Mouse (Mus musculus) gastrocnemius, postnatal 10 days (tissue): ENCODE measurements around the gene Nfkb1. TPM values are rescaled to one million over a fixed set of nuclear protein-coding genes. Genes with fewer than 3 reads are reported as not detected.

Experiments
- DNase-seq: peaks from one replicate; pipeline ENCODE4 v3.0.0; 2021; ENCODE audit warnings: mixed read lengths
- total RNA-seq, 2 experiments: library from RNA; stranded (reverse); gene quantifications; 2 replicates each; pipeline ENCODE4 v1.2.3; 2021

The Nfkb1 gene
- total RNA-seq, 2 experiments from 2014 or later, result 23.5 to 28.7 TPM

DNA sequence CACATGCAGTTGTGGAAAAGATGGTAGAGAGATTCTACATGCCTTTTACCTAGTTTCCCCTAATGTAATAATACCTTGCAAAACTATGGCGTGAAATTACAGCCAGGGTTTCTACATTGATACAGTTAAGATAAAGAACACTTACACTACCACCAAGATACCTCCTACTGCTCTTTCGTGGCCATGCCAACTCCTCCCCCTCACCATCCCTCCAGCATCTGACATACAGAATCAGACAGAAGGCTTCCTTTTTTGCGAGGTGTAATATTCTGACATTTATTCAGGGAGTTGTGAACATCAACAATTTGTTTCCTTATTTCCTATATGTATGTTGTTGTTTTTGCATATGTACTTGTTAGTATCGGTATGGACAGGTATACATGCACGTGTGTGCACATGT lies 11.3 kb upstream of the Nfkb1 start:
- no peak for DNase-seq

DNA sequence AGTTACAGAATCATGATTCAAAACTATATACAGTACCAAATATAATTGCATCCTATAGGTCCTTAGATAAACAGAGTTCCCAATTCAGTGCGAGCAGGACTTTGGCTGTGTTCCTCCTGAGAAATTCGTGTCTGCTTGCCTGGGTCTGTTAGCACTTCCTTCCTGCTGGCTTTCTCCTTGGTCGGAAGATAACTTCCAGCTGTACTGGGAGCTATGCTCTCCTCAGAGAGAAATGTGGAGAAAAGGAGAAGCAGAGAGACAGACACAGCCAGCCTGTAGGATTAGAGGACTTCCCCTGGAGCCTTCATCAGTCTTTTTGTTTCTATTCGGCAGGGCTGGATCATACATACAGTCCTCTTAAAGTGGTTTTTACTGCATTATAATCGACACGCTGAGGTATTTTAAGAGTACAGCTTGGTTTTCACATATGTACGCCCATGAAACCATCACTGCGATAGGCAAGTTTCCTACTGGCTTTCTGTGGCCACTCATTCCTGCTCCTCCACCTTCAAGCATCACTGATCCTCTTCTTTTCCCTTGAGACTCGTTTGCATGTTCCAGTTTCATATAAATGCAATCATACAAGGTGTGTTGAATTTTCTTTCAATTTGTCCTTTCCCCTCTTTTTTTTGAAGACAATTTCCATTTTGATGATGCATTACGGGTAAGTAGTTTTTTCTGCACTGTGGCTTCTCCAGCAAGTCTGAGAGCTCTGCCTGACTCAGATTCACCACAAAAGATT lies 8.3 kb upstream of the Nfkb1 start:
- no peak for DNase-seq

DNA sequence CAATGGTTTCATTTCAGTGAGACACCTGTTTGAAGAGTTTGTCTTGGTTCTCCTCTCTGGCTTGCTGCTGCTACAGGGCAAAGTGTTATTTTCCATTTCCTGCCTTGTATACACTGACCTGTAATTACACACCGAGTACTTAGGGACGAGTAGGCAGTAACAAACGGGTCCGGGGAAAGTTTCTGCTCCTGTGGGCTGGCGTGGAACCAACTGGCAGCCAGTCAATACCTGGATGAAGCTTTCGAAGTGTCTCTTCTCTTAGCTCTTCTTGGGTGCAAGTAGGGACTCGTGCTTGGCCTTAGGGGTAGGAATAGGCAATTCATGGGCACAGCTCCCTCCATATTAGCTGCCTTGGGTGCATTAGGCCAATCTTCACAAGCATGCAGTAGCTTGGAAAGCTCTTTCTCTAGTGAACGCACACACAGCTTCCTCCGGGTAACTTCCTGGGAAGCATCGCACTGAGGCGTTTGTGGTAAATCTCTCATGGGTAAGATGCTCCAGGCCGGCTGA lies 7.2 kb upstream of the Nfkb1 start:
- no peak for DNase-seq

DNA sequence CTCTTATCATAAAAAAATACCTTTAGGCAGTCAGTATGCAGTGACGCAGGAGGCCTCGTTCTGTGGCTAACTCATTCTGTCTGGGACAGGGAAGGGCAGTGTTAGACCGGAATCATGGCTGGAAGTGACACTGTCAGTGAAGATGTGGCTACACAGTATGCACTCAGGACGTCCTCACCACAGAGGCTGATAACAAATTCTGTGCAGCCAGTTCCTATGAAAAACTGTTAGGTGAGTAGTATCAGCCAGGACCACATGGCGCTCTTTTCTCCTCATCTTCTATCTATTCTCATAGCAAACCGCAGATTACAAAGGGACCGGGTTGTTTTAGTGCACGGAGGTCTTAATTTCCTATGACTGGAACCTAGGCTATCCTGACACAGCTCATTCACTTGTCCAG lies 4.9 kb upstream of the Nfkb1 start:
- no peak for DNase-seq

DNA sequence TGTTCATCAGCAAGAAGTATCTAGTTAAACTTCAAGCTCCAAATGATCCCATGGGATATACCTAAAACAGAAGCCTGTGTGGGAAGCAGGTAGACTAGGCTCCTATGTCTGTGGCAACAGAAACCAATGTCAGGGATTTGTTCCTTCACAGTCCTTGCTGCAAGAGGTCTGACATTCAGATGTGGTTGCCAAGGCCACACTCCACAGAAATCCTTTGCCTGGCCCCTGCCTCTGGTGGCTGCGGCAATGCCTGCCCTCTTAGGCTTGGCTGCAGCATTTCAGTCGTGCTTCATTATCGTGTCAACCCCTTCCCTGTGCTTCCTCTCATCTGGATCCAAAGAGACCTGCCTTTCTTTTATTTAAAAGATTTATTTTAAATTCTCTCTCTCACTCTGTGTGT lies 1.7 kb upstream of the Nfkb1 start:
- no peak for DNase-seq

DNA sequence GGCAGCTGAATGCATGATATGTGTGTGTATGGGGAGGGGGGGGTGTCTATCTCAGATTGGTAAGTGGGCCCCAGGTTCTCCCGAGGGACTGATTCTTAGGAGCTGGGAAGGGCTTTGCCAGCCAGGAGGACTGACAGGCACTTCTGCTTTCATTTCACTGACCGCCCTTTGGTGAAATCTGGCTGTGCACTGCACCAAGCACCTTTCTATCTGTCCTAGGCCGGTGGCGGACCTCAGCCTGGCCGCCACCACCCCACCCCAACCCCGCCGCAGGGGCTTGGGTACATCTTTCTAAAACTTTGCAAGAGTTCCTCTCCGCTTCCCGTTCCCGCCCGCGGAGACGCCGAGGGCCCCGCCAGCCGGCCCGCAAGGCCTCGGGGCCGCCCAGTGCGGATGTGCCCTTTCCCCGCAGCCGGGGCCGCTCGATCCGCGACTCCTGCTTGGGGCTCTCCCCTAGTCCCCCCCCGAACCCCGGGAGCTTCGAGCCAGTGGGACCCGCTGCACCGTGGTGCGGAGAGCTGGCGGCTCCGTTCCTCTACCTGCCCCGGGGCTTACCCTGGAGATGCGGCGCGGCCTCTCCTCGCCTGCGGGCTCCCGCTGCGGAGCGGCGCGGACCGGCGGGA lies 668 bp downstream of the Nfkb1 start:
- peak; percentile 59 for DNase-seq

DNA sequence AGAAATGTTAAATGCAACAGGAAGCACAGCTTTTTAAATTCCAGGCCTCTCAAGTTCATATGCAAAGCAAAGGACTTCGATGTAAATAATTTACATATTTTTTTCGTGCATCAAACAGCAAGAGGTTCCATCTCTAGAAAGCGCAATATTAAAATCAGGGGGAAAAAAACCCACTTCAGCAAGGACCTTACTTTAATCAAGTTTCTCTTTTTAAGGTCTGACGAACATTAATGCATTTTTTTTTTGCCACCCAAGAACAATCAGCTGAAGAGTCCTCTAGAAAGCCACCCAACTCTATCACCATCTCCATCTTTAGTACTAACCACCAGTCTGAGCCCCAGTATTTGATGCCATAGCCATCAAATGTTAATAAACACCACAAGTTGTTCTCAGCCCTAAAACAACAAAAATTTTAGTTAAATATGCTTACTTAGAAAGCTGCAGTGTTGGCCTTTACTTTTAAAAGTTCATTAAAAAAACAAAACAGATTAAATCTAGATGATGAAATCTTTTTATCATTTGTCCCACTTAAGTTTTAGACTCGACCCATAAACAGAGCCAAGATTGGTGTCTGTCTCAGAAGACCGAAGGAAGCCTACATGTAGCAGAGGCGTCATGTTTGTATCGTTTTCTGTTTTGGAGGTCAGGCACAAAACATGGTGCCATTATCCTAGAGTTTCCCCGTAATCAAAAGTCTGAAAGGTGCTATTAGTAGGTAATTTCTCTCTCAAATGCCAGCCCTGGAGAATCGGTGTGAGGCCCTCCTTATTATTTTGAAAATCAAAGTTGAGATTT lies 1.4 kb downstream of the Nfkb1 start:
- DNase-seq, result no peak

DNA sequence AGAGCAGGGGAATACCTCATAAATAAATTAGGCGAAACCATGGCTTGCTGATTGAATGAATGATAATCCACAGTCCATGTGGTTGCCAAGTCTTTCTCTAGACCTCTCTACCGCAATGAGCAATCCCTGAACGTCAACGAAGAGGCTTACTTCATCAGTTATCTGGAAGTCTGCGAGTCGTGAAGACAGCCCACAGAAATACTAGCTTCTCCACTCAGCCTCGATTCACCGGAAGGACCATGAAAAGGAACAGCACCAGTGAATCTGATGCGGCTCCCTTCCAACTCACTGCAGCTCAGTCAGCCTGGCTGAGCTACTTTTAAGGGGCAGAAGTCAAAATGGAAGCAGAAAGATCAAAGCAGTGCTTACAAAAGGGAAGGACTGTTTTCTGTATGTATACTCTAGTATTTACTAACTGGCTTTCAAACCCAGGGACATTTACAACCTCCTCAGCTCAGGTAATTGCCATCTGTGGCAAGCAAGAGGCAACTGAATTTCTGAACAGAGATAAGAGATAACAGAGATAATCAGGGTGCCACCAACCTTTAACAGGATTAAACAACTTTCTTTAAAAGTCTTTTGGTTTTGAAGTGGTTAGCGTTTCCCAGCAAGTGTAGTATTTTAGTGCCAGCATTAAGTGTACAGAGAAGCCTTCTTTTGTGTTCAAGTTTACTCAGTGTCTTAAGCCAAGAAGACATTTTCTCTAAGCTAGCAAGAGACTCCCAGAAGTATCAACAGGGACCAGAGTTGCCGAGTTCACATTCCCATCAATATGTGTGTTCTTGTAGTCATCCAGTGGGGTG lies 2.2 kb downstream of the Nfkb1 start:
- no peak for DNase-seq

DNA sequence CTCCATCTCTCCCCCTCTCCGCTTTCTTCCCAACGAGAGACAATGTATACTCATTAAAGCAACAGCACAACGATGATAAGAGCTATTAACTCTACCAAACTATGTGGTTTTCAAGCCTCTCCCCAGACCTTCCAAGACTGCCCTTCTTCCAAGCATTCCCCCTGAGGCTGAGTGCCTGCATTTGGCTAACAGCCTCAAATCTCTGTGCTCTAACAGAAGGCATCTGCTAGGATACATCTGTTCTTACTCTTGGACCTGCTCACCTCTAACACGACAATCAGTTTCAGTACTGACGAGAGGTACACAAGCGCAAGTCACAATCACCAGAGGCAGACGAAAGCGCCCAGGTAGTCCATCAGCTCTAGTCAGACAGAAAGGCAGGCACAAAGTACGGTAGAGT lies 3.4 kb downstream of the Nfkb1 start:
- no peak for DNase-seq

DNA sequence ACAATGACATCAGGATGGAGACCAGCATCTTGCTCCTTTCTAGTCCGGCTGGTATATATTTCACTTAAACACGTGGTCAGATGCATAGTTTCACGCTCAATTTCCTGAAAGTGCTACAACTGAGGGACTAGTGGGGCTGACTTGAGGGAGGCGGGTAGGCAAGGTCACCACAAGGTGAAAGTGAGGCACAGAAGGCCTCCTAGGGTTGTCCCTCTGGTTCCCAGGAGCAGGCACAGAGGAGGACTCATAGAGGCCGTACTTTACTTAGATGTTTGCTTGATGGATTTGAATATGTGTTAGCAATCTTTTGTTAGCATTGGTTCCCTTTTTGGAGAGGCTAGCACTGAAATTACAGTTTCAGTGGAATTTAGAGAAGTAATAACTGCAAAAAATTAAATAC lies 4.9 kb downstream of the Nfkb1 start:
- no peak for DNase-seq

DNA sequence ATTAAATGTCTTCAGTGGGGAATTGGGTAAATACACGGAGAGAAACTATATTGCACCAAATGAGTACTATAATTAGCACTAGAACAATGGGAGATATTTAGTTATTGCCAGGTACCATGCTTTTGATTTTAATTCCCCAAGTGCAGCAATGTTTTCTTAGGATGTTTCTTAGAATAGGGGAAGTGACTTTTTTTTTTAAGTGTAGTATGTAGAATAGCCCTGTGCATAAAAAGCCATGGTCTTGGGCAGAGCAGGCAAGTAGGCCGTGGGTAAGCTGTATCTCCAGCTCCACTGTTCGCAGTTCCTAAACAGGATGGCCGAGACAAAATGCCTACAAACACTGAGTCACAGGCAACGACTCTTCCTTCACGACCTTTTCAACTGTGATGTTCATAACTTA lies 8.1 kb downstream of the Nfkb1 start:
- no peak for DNase-seq

DNA sequence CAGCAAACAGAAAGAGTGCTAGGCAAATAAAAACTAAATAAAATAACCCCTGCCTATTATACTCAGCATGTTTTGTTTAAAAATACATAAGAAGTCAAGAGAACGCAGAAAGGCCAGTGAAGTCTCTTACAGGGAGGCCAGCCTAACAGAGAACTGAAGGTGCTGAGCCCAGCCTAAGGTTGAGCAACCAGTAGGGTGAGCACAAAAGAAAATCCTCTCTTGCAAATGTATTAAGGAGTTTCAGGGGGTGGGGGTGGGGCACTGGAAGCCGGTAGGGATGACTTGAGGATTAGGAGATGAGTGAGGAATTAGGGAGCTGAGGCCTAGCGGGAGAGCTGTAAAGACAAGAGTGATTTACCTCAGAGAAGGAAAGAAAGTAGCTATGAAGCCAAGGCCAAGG lies 9.1 kb downstream of the Nfkb1 start:
- DNase-seq, result no peak

DNA sequence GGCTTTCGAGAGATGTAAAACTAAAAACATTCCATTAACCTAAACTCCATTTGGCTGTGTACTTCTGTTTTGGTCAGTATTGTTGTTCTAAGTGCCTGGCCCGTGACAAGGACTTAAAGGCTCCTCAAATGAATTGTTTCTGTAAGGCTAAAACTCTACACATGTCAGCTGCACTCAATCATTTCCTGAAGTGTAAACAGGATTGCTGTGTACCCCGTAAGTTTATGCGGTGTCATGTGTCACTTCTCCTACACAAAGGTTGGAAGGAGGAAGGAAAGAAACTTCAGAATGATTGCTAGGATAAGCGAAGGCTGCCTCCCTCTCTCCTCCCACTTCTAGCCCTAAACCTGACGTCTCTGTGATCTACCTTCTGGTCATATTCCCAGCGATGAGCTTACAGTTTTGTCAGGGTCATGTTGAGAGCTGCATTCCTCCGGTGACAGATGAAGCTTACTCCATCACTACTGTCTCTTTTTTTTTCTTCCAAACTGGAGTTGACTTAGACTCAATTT lies 10.0 kb downstream of the Nfkb1 start:
- DNase-seq, result no peak

DNA sequence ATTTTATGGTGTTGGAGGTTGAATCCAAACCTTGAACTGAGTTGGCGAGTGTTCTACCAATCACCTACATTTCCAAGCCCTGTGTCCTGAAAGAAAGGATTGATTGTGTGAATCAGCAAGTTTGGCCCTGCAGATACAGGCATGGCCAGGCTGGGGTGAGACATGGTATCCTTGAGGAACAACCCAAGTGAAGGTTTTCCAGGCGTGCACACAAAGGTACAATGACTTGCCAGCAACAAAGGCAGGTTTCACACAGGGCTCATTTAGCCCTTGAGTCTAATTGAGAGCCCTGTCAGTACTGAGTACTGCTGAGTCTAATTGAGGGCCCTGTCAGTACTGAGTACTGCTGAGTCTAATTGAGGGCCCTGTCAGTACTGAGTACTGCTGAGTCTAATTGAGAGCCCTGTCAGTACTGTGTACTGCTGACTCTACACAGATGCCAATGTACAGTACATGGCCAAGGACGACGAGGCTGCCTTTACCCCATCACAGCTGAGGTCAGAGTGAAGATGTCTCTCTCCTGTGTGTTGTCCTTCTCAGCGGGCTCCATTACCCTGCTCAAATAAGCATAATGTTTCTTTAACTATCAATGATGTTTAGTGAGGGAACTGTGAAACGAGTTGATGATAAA lies 11.0 kb downstream of the Nfkb1 start:
- DNase-seq, result no peak

DNA sequence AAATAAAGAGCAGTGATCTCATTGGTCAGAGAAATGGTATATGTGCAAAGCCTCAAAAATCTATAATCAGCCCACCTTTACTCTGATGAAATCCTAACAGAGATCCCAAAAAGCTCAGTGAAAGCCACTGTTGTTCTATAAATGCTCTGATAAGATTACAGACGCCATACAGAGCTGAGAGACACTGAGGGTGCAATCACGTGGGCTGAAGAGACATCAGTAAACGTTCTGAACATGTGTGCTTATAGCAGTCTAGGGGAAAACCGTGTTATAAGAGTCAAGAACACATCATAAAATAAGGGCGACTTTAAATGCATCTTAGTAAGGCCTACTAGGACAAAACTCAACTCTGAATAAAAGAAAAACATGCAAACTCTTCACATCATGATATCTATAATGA lies 14.3 kb downstream of the Nfkb1 start:
- DNase-seq, result no peak

DNA sequence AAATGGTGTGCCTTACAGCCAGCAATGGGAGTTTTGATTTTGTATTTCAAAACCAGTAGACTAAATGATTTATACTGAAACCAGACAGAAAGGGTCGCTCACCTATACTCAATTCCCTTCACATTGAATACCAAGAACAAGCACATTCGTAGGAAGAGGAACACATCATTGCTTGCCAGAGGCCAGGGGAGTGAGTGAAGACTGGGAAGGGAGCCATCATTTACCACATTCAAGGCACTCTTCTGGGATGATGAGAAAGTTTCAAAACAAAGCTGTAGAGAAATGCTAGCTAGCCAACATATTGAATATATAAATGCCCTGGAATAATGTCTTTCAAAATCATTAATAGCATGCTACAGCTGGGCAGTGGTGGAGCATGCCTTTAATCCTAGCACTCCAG lies 15.0 kb downstream of the Nfkb1 start:
- no peak for DNase-seq

DNA sequence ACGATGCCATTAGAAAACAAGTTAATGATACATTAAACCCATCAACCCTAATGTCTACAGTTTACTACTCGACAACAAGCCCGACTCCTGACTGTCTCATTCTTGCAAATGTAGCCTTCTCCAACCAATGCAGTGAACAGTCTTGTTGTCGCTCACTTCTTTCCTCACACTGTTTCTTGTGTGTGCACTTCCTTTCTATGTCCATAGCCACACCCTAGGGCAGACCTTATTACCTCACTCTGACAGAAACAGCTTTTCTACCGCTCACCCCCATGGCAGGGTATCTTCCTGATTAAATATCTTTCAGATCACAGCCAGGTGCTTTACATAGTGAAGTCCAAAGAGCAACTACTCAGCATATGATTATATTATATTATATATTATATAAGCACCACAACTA lies 15.9 kb downstream of the Nfkb1 start:
- DNase-seq, result no peak

DNA sequence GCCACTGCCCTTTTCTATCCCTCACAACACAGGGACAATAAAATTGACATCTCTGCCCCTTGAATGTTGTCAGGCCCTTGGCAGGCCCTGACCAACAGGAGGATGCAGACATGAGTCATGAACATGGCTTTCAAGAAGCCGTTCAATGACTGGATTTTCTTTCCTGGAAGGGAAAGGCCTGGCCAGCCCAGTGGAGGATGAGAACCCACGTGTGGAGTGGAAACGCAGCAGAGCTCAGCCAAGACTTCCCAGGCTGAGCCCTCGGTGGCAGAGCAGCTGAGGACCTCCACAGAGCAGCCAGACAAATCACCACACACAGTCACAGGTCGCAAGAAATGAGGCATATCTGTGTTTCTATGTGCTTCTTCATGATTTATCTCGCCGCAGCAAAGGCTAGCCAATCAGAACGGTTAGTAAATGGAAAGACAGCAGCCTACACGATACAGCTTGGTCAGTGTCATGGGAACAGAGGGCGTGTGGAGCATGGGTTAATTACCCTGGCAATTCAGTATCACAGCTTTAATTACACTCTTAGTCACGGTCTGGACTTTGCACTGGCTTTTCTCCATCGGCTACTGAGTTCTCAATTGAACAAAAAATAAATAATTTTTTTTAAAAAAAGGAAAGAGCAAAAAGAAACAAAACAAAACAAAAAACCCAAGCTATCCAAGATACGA lies 16.5 kb downstream of the Nfkb1 start:
- no peak for DNase-seq

DNA sequence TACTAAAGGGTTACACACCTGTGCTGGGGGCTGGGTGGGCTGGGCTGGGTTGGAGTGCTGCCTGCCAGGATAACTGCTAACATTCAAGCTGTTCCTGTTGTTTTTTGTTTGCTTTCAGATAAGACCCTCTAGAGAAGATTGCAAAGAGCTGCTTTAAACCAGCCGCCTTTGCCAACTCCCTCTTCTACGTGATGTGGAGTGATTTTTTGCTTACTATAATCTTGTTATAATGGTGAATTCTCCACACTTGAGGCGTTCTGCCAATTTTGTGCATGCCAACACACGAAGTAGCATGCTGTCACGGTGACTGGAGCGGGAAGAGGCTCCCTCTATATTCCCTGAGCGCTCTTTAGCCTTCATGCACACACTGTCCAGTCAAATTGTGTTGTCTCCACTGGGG lies 17.7 kb downstream of the Nfkb1 start:
- DNase-seq, result no peak

DNA sequence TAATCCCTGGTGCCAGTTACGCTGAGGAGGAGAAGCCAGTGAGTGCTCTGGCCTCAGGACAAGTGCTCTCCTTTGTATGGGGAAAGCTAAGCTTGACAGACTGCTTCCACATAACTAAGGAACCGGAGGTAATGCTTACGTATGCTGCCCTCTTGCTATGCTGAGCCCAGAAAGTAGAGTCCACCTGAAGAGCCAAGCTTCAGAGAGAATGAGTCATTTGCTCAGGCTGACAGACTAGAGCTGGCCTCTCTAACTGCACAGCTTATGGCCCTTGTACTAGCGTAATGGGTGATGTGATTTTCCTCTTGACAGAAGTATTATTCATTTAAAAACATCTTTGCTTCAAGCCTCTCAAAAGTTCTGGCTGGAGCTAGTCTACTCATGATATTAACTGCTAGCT lies 18.3 kb downstream of the Nfkb1 start:
- no peak for DNase-seq

DNA sequence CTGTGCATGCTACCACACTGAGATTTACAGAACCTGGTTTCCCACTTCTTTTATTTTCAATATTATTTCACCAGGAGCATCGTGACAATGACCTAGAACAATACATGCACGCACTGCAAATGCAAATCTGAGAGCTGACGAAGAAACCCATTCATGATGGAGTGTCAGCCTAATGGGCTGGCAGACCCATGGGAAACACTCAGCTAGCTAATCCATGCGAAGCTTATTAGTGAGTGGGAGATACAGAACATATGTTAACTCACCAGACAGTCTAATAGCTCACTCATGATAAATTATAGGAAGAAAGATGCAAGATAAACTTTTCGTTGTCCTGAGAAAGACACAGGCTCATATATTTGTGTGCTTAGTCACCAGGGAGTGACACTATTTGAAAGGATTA lies 19.2 kb downstream of the Nfkb1 start:
- DNase-seq, result no peak
